Mouse (Mus musculus) cortical plate, adult 2 months (tissue): ENCODE results near the gene Sdk1.

ENCODE experiments used
- CTCF ChIP-seq: fragments of 200-500 bp; IDR thresholded peaks from 2 replicates; pipeline ENCODE4 v1.5.1; 2011; ENCODE audit warnings: mild to moderate bottlenecking, control low read depth, low read length; ENCODE audit not compliant: insufficient read depth; ENCODE audit errors: extremely low read depth
- POLR2A ChIP-seq: fragments of 200-500 bp; IDR thresholded peaks from 2 replicates; pipeline ENCODE4 v1.6.1; 2011; ENCODE audit warnings: mild to moderate bottlenecking, low read length, control low read depth; ENCODE audit not compliant: insufficient read depth; ENCODE audit errors: extremely low read depth

GRCm38 (mm10) chr5:142024448-142024847 is 783.2 kb downstream of the Sdk1 start:
- no peak for TF ChIP-seq CTCF
- TF ChIP-seq POLR2A = no peak
